Mouse (Mus musculus): ENCODE data around the gene Impg1. TPM values are rescaled to one million over a fixed set of nuclear protein-coding genes. Genes with fewer than 3 reads are reported as not detected.

Gene Impg1
- polyA plus RNA-seq, 1 experiment from 2014 or later, result not detected

- no peak overlapping the region for H3K9ac ChIP-seq (ENCODE audit: low read depth, low read length)
- H3K27ac ChIP-seq (ENCODE audit: low read length), result no peak overlapping the region
- WGBS (ENCODE audit: insufficient replicate concordance), result 75% methylated on average over 4 of the region's 4 CpGs
- H3K4me3 ChIP-seq (ENCODE audit: low read depth, low read length), result no peak overlapping the region
- no peaks in the 10 kb centered on the region for H3K27me3 ChIP-seq (ENCODE audit: control insufficient read depth, insufficient read depth, low read depth, low read length)
- H3K4me2 ChIP-seq (ENCODE audit: low read depth, low read length), result no peak overlapping the region
- H3K36me3 ChIP-seq (ENCODE audit: control insufficient read depth, insufficient read depth), result no peaks in the 10 kb centered on the region
- ATAC-seq (ENCODE audit: low read depth), result no peak
- H3K9me3 ChIP-seq (replicated peaks; ENCODE audit: control insufficient read depth, low read length), result no peaks in the 10 kb centered on the region
- H3K4me1 ChIP-seq (ENCODE audit: control insufficient read depth, low read depth, low read length), result no peaks in the 10 kb centered on the region
Observed at GRCm38 (mm10) chr9:80306390-80306789, 158.9 kb downstream of the Impg1 start.

DNA sequence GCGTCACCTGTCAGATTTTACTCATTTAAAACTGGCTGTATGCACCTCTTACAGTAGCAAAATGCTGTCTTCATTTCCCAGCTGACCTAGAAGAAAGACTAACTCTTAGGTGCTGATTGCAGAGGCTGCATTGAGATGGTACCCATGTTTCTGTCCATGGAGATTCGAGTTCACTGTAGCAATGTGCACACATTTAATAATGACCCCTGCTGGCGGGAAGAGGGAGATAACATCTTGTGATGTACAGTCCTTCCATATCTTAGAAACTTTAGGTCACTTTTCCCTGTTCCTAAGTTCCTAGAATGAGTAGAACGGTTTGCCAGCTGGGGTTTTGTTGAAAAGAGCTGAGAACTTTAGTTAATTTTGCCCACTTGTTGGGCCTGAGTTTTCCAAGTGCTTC, 161.8 kb downstream of the Impg1 start:
- no peak overlapping the region for H3K9ac ChIP-seq (ENCODE audit: low read depth, low read length)
- 40% methylated on average over 4 of the region's 4 CpGs for WGBS (ENCODE audit: insufficient replicate concordance)
- no peaks in the 10 kb centered on the region for H3K9me3 ChIP-seq (replicated peaks; ENCODE audit: control insufficient read depth, low read length)
- H3K27ac ChIP-seq (ENCODE audit: low read length), result no peak overlapping the region
- H3K4me2 ChIP-seq (ENCODE audit: low read depth, low read length), result no peak overlapping the region
- no peaks in the 10 kb centered on the region for H3K4me1 ChIP-seq (ENCODE audit: control insufficient read depth, low read depth, low read length)
- ATAC-seq (ENCODE audit: low read depth), result no peak
- H3K27me3 ChIP-seq (ENCODE audit: control insufficient read depth, insufficient read depth, low read depth, low read length), result no peaks in the 10 kb centered on the region
- no peaks in the 10 kb centered on the region for H3K36me3 ChIP-seq (ENCODE audit: control insufficient read depth, insufficient read depth)
- no peak overlapping the region for H3K4me3 ChIP-seq (ENCODE audit: low read depth, low read length)

- 66% methylated on average over 9 of the region's 9 CpGs for WGBS (ENCODE audit: insufficient replicate concordance)
- no peak overlapping the region for H3K4me2 ChIP-seq (ENCODE audit: low read depth, low read length)
- H3K27me3 ChIP-seq (ENCODE audit: control insufficient read depth, insufficient read depth, low read depth, low read length), result no peaks in the 10 kb centered on the region
- ATAC-seq (ENCODE audit: low read depth), result no peak
- H3K9me3 ChIP-seq (replicated peaks; ENCODE audit: control insufficient read depth, low read length), result no peaks in the 10 kb centered on the region
- H3K9ac ChIP-seq (ENCODE audit: low read depth, low read length), result no peak overlapping the region
- H3K27ac ChIP-seq (ENCODE audit: low read length), result no peak overlapping the region
- H3K36me3 ChIP-seq (ENCODE audit: control insufficient read depth, insufficient read depth), result no peaks in the 10 kb centered on the region
- H3K4me1 ChIP-seq (ENCODE audit: control insufficient read depth, low read depth, low read length), result no peaks in the 10 kb centered on the region
- no peak overlapping the region for H3K4me3 ChIP-seq (ENCODE audit: low read depth, low read length)
Observed at GRCm38 (mm10) chr9:80299031-80299430, 166.2 kb downstream of the Impg1 start.

DNA sequence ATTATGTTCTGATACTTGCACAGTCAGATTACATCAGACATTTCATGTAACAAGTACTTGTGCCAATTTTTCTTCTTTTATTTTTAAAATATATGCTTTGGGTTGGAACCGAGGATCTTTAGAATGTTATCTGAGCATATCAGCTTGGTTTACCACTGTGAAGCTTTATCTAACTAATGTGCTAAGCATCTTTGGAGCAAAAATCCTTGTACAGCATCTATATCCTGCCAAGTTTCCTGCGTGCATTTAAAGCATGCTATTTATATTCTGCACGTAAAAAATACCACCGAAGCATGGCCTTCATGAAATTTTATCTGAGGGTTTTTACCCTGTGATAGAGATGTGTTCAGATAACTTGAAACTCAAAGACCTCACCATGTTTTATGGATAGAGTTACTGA, 169.2 kb downstream of the Impg1 start:
- Histone ChIP-seq H3K27ac (ENCODE audit: low read length) (no peak overlapping the region), H3K27me3 (ENCODE audit: control insufficient read depth, insufficient read depth, low read depth, low read length) (no peaks in the 10 kb centered on the region), H3K4me2 (ENCODE audit: low read depth, low read length) (no peak overlapping the region), H3K4me1 (ENCODE audit: control insufficient read depth, low read depth, low read length) (no peaks in the 10 kb centered on the region), H3K36me3 (ENCODE audit: control insufficient read depth, insufficient read depth) (no peaks in the 10 kb centered on the region), H3K9ac (ENCODE audit: low read depth, low read length) (no peak overlapping the region), H3K4me3 (ENCODE audit: low read depth, low read length) (no peak overlapping the region), H3K9me3 (replicated peaks; ENCODE audit: control insufficient read depth, low read length) (no peaks in the 10 kb centered on the region)
- ATAC-seq (ENCODE audit: low read depth), result no peak
- WGBS (ENCODE audit: insufficient replicate concordance), result 22% methylated on average over 4 of the region's 4 CpGs

DNA sequence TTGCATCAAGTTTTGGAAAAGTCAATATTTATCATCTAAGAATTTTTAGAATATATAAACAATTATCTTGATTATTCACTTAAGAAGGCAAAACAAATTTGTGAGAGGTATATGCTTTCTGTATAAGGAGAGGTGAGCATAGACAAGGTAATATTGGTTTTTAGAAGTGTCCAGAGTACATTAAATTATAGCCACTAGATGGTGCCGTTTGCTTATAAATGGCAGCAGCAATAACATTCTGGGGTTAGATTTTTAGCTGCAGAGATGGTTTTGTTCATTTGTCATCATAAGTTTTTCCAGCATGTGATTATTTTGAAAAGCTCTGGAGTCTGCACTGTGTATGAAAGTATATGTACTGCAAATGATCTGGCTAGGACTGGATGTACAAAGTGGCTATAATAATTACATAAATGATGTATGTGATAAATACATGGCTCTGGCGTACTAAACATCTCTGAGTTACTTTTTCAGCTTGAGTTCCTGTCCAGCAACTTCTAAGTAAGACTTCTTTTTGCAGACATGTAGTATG, 172.2 kb downstream of the Impg1 start:
- ATAC-seq (ENCODE audit: low read depth), result no peak
- WGBS (ENCODE audit: insufficient replicate concordance), result 36% methylated on average over 2 of the region's 2 CpGs
- Histone ChIP-seq H3K9me3 (replicated peaks; ENCODE audit: control insufficient read depth, low read length) (no peaks in the 10 kb centered on the region), H3K27me3 (ENCODE audit: control insufficient read depth, insufficient read depth, low read depth, low read length) (no peaks in the 10 kb centered on the region), H3K4me1 (ENCODE audit: control insufficient read depth, low read depth, low read length) (no peaks in the 10 kb centered on the region), H3K4me3 (ENCODE audit: low read depth, low read length) (no peak overlapping the region), H3K36me3 (ENCODE audit: control insufficient read depth, insufficient read depth) (no peaks in the 10 kb centered on the region), H3K9ac (ENCODE audit: low read depth, low read length) (no peak overlapping the region), H3K4me2 (ENCODE audit: low read depth, low read length) (no peak overlapping the region), H3K27ac (ENCODE audit: low read length) (no peak overlapping the region)

- no peak overlapping the region for H3K9ac ChIP-seq (ENCODE audit: low read depth, low read length)
- no peaks in the 10 kb centered on the region for H3K9me3 ChIP-seq (replicated peaks; ENCODE audit: control insufficient read depth, low read length)
- 72% methylated on average over 7 of the region's 7 CpGs for WGBS (ENCODE audit: insufficient replicate concordance)
- H3K27ac ChIP-seq (ENCODE audit: low read length), result no peak overlapping the region
- H3K27me3 ChIP-seq (ENCODE audit: control insufficient read depth, insufficient read depth, low read depth, low read length), result no peaks in the 10 kb centered on the region
- ATAC-seq (ENCODE audit: low read depth), result no peak
- H3K36me3 ChIP-seq (ENCODE audit: control insufficient read depth, insufficient read depth), result no peaks in the 10 kb centered on the region
- no peak overlapping the region for H3K4me3 ChIP-seq (ENCODE audit: low read depth, low read length)
- no peaks in the 10 kb centered on the region for H3K4me1 ChIP-seq (ENCODE audit: control insufficient read depth, low read depth, low read length)
- no peak overlapping the region for H3K4me2 ChIP-seq (ENCODE audit: low read depth, low read length)
Observed at GRCm38 (mm10) chr9:80286845-80287244, 178.4 kb downstream of the Impg1 start.

- H3K36me3 ChIP-seq (ENCODE audit: control insufficient read depth, insufficient read depth), result no peaks in the 10 kb centered on the region
- H3K4me1 ChIP-seq (ENCODE audit: control insufficient read depth, low read depth, low read length), result no peaks in the 10 kb centered on the region
- no peaks in the 10 kb centered on the region for H3K27me3 ChIP-seq (ENCODE audit: control insufficient read depth, insufficient read depth, low read depth, low read length)
- 56% methylated on average over 2 of the region's 2 CpGs for WGBS (ENCODE audit: insufficient replicate concordance)
- no peaks in the 10 kb centered on the region for H3K9me3 ChIP-seq (replicated peaks; ENCODE audit: control insufficient read depth, low read length)
- H3K4me2 ChIP-seq (ENCODE audit: low read depth, low read length), result no peak overlapping the region
- ATAC-seq (ENCODE audit: low read depth), result no peak
- no peak overlapping the region for H3K27ac ChIP-seq (ENCODE audit: low read length)
- no peak overlapping the region for H3K9ac ChIP-seq (ENCODE audit: low read depth, low read length)
- no peak overlapping the region for H3K4me3 ChIP-seq (ENCODE audit: low read depth, low read length)
Observed at GRCm38 (mm10) chr9:80284539-80285174, 180.6 kb downstream of the Impg1 start.

DNA sequence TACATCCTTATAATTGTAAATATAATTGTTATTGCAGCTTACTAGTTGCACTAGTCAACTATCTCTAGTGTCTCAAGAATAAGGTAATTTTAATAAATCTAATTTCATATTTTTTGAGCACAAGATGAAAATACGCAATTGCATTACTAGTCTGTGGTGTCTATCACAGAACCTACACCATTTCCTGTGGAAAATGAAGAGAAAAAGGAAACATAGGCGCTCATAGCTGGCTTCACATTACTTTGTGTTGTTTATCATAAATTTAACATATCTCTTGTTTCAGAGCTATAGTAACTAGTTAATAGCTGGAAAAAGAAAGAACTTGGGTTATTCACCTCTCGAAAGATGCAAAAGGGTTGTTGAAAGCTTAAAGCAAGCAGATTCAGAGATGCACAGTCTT, 182.9 kb downstream of the Impg1 start:
- no peak for ATAC-seq (ENCODE audit: low read depth)
- Histone ChIP-seq H3K4me1 (ENCODE audit: control insufficient read depth, low read depth, low read length) (no peaks in the 10 kb centered on the region), H3K9ac (ENCODE audit: low read depth, low read length) (no peak overlapping the region), H3K4me2 (ENCODE audit: low read depth, low read length) (no peak overlapping the region), H3K27me3 (ENCODE audit: control insufficient read depth, insufficient read depth, low read depth, low read length) (no peaks in the 10 kb centered on the region), H3K4me3 (ENCODE audit: low read depth, low read length) (no peak overlapping the region), H3K27ac (ENCODE audit: low read length) (no peak overlapping the region), H3K36me3 (ENCODE audit: control insufficient read depth, insufficient read depth) (no peaks in the 10 kb centered on the region), H3K9me3 (replicated peaks; ENCODE audit: control insufficient read depth, low read length) (no peaks in the 10 kb centered on the region)
- 59% methylated on average over 3 of the region's 3 CpGs for WGBS (ENCODE audit: insufficient replicate concordance)

- H3K9me3 ChIP-seq (replicated peaks; ENCODE audit: control insufficient read depth, low read length), result no peaks in the 10 kb centered on the region
- no peak for ATAC-seq (ENCODE audit: low read depth)
- no peak overlapping the region for H3K27ac ChIP-seq (ENCODE audit: low read length)
- no peaks in the 10 kb centered on the region for H3K4me1 ChIP-seq (ENCODE audit: control insufficient read depth, low read depth, low read length)
- H3K9ac ChIP-seq (ENCODE audit: low read depth, low read length), result no peak overlapping the region
- H3K27me3 ChIP-seq (ENCODE audit: control insufficient read depth, insufficient read depth, low read depth, low read length), result no peaks in the 10 kb centered on the region
- WGBS (ENCODE audit: insufficient replicate concordance), result 77% methylated on average over 1 of the region's 1 CpGs
- no peak overlapping the region for H3K4me2 ChIP-seq (ENCODE audit: low read depth, low read length)
- no peaks in the 10 kb centered on the region for H3K36me3 ChIP-seq (ENCODE audit: control insufficient read depth, insufficient read depth)
- H3K4me3 ChIP-seq (ENCODE audit: low read depth, low read length), result no peak overlapping the region
Observed at GRCm38 (mm10) chr9:80280724-80281123, 184.6 kb downstream of the Impg1 start.
